Mouse (Mus musculus) liver, embryonic 14.5 days (tissue): ENCODE data around the gene Upk1a.

Experiments used
- CTCF ChIP-seq: IDR thresholded peaks from 2 replicates; pipeline ENCODE4 v1.5.1; 2016; ENCODE audit warnings: antibody characterized with exemption, low read depth, control low read depth
- EP300 ChIP-seq: IDR thresholded peaks from 2 replicates; pipeline ENCODE4 v1.6.1; 2016; ENCODE audit warnings: antibody characterized with exemption, low read depth

DNA sequence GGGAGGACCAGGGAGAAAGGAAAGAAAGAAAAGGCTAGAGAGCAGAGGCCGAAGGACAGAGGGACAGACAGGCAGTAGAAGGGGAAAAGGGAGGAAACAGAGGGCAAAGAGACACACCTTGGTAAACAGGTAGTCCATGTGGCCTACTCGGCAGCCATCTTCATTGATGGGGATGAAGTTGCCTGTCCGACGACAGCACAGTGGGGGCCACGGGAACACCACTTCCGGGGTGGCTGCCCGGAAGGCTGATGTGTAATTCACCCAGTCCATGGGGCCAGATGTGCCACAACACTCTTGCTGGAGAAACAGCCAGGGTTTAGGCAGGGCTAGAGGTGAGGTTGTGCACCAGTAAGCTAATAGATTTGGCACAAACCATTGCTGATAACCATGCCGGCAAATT lies 7.7 kb downstream of the Upk1a start:
- TF ChIP-seq CTCF (no peak), EP300 (no peak)
